Mouse (Mus musculus) kidney, adult 8-10 months (tissue): Measurements from ENCODE around the gene Micu1.

Source experiments
- DNase-seq, 2 experiments: peaks; one replicate each; pipeline ENCODE4 v3.0.0; 2022

Micu1 gene

DNA sequence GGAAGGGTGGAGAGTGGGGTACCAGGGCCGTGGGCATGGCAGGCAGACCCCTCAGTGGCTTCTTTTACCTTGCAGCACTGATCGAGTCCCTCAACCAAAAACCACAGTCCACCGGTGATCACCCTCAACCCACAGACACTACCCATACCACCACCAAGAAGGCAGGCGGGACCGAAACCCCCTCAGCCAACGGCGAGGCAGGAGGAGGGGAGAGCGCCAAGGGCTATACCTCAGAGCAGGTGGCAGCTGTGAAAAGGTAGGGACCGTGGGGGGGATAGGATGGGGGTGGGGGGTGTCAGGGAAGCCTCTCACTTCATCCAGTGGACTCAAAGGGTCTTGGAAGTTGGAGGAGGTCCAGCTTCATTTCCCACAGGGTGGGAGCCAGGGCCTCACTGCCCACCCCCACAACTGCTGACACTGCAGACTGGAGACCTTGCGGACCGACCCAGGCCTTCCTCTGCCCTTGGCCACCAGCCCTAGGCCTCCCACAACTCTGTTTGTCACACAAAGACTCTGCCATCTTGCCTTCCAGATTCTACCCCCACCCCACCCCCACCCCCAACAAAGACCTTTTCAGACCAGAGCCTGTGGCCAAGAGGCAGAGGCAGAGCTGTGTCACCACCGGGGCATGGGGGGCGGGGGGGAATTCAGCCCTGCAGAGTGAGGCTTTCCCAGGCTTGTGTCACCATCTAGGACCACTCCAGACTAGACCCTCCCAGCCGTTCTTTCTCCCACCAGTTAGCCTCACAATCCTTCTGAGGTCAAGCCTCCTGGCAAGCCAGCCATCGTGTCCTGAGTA lies 187.9 kb downstream of the Micu1 start:
- no peak for DNase-seq

DNA sequence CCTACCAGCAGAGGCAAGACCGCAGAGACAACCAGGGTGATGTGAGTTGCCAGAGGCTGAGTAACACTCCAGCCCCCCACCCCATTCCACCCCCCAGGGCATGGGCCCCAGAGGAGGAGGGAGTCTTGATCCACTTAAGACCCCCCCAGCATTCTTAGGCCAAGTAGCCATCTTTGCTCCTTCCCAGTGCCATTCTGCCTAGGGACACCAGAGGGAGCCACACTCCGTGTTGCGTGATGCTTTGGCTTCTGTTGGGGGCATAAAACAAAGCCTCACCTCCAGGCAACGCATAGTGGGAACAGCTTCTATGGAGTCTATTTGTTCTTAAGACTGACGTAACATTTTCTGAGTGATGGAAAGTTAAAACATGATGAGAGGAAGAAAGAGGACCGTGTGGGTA lies 190.7 kb downstream of the Micu1 start:
- DNase-seq, result peak in 1 of 2 experiments; percentile 52

DNA sequence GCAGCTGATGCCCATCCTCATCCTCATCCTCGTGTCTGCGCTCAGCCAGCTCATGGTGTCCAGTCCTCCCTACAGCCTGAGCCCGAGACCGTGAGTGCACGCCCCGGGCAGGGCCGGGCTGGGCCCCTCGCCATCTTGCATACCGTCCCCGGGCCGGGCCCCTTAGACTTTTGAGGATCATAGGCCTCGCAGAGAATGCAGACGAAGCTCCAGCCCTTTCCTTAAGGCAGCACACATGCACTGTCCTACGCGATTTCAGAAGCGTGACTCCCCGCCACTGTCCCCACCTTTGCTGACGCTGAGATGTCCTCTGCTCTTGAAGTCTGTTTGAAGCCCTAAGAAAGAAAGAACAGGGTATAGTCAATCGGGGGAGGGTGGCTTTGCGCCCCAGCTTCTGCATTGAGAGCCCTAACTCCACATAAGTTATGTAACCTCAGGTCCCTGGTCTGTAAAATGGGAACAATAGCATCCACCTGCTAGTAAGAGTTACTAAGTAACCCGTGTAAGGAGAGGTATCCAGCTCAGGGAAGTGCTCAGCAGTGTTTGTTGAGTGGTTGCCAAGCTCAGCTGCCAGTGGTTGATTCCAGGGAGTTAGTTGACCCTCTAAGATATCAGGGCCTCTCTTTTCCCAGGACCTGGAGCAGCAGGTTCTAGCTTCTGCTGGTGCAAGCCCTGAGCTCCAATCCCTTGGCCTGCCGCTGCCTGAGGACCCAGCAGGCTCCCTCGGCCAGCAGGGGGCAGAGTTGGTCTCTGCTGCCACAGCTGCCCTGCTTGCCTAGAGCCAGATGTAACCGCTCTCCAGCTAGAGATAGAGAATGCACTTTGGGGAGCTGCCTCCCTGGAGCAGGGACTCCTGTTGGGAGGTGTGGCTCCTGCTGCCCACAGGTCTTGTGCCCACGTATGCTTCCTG lies 192.2 kb downstream of the Micu1 start:
- DNase-seq, result peak; percentile 64 to 84

DNA sequence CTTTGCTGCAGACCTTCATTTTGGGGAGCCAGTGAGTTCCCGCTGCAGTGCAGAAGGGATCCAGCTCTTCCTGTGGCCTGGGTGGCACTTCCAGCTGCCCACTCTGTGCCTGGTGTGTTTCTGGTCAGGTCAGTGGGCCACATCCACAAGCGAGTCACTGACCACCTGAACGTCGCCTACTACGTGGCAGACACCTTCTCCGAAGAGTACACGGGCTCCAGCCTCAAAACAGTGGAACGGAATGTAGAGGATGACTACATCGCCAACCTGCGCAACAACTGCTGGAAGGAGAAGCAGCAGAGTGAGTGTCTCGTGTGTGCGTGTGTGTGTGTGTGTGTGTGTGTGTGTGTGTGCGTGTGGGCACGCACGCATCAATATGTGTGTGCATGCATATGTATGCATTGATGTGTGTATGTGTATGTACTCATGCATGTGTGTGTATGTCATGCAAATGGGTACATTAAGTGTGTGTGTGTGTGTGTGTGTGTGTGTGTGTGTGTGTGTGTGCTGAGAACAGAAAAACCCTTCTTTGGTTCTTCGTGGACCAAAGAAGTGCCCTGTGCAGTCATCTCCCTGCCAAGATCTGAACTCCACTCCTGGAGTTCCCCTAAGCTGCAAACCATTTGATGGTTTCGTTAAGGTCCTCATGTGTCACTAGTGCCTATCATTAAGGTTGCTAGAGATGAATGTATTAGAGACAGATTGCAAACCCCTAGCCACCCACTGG lies 193.3 kb downstream of the Micu1 start:
- DNase-seq, result no peak

DNA sequence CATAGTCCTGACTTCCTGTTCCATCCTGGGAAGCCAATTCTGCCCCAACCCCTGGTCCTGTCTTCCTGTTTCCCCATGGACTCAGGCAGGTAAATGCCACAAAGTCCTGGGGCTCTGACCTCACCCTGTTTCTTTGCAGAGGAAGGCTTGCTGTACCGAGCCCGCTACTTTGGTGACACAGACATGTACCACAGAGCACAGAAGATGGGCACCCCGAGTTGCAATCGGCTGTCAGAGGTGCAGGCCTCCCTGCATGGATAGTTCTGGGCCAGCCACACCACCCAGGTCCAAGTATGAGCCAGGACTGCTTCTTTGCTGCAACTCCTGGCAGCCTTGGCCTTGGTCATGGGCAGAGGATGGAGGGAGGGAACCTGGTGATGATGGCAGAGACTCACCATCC lies 193.9 kb downstream of the Micu1 start:
- no peak for DNase-seq

DNA sequence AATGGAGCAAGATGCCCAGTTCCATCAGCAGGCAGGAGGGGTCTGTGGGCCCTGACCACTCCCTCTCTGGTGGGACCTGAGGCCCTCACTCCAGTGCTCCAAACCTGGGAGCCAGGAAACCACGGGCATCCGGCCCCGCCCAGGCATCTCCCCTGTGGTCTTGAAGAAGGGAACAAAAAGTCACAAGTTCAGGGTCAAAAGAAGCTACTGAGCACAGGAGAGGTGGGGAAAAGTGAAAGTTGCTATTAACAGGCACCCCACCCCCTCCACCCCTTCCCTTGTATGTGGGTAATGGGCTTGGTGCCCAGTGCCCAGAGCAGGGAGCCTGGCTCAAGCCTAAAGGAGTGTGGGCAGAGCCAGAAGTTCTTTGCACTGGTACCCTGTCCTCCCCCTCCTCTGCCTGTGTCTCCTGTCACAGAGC lies 194.6 kb downstream of the Micu1 start:
- DNase-seq, result no peak

DNA sequence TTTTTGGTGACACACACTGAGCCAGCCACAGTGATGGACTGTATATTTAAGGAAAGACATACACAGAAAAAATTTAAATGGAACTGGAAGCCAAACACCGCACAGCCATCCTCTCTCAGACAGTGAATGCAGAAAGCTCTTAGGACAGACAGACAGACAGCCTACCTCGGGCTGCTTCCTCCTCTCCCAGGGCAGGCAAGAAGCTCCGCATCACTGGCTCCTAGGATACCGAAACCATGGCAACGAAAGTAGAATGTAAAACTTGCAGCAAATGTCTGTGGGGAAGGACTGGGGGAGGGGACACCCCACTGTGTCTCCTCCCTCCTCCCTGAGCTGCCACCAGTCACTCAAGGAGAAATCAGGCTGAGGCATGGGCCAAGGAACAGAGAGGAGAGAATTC lies 195.2 kb downstream of the Micu1 start:
- DNase-seq, result peak in 1 of 2 experiments; percentile 41

DNA sequence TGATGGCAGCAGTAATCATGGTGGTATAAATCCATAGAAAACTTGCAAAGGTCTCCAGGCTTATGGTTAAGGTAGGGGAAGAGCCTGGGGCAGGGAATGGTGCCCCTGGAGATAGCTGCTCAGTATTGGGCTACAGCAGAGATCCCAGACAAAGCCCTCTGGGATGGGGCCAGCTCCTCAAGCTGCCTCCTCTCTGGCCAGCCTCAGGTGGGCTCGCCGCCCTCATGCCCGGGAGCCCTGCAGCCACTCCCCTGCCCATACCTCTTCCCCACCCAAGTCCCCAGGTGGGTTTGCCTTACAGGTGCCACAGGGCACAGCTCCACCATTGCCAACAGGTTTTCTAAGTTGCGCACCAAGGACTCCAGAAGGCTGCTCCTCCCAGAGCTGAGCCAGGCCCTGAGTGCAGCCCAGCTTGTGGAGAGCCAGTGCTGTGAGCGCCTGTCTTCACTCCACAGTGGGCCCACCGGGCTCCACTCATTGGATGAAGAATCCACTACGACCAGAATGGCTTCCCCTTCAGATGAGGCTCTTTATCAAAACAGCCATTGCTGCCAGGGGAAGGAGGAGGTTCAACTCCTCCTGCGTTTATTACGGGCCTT lies 196.0 kb downstream of the Micu1 start:
- DNase-seq, result peak in 1 of 2 experiments; percentile 4

DNA sequence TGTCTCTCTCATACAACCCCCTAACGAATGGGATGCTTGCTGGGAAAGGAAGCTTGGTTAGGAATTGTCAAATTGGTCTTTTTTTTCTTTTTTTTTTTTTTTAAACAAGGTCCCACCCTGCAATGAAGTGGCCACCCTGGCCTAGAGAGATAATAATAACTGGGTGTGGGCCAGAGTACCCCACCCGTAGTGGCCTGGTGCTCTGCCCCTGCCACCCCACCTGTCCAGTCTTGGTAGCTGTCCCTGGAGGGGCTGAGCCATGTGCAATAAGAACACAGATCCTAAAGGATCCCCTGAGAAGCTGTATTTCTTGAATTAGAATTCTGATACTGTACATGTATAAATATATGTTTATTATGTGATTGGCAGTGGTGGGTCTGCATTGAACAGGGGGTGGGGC lies 196.7 kb downstream of the Micu1 start:
- DNase-seq, result peak in 1 of 2 experiments; percentile 11

DNA sequence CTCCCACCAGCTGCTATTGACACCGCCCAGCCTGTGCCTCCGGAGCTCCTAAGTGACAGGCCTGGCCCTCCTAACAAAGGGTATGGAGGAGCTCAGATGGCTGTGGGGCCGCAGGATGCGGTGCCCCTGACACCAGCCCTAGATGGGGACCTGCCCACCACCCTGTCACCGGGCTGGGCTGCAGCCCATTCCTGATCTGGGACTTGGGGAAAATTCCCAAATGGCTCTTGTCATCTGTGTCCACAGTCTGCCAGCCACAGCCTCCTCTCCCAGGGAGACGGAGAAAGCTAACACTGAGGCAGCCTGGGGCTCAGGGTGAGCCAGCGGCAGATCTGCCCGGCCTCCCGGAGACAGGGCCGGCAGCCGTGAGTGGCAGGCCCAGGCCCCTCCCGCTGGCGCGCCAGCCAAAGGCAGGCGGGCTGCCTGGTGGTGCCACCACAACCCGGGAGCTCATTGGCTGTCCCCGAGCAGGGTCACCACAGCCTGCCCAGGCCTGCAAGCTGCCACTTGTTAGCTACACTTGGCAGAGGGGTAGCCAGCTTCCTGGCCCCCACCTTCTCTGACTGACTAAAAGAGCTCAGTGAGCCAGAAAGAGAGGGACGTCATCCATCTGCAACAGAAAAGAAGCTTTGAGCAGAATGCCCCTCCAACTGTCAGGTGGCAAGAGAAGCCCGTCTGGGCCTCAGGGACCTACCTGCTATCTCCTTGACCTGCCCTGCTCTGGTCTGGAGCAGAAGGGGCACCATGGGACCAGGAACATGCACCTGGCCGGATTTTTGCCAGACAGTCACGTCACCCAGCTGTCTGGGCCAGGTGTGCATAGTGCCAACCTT lies 197.3 kb downstream of the Micu1 start:
- peak; percentile 87 to 94 for DNase-seq

DNA sequence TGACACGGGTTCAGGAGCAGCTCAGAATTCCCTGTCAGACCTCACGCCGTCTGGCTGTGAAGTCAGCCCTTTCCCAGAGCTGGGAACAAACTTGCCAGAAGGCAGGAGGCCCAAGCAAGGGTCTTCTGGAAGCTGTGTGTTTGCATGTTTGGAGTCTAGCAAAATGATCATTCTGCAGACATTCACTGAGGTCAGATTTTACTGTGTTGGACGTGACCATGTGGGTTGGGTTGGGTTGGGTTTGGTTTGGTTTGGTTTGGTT lies 197.8 kb downstream of the Micu1 start:
- DNase-seq, result no peak

DNA sequence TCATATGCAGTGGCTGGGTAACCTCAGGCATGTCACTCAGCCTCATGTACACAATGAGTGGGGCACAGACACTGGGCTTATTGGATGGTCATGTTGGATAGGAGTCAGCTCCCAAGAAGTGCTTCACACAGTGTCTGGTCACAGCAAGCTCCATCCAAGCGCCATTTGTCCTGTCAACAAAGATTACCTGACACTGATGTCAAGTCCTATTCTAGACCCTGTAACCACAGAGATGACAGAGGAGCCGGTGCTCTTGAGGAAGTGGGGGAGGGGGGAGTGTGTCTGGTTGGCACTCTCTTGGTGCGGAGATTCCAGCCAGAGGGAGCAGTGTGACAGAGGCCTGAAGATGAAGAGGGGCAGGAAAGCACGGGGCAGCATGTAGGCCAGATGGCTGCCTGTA lies 198.7 kb downstream of the Micu1 start:
- DNase-seq, result no peak

DNA sequence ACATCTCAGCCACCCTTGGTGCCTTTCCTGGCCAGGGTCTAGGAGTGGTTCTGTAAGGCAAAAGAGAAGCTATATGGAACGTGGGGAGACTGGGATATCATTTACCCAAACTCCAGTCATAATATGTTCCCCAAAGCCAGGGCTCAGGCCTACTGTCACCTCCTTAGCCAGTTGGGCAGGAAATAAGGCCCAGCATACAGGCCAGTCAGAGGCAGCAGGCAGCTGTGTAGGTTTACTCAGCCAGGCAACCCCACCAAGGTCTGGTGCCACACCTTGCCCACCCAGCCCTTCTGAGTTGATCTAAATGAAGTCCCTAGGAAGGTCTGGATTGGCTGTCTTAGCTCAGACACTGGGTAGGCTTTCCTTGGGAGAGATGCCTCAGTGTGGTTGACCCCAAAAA lies 199.2 kb downstream of the Micu1 start:
- DNase-seq, result no peak

DNA sequence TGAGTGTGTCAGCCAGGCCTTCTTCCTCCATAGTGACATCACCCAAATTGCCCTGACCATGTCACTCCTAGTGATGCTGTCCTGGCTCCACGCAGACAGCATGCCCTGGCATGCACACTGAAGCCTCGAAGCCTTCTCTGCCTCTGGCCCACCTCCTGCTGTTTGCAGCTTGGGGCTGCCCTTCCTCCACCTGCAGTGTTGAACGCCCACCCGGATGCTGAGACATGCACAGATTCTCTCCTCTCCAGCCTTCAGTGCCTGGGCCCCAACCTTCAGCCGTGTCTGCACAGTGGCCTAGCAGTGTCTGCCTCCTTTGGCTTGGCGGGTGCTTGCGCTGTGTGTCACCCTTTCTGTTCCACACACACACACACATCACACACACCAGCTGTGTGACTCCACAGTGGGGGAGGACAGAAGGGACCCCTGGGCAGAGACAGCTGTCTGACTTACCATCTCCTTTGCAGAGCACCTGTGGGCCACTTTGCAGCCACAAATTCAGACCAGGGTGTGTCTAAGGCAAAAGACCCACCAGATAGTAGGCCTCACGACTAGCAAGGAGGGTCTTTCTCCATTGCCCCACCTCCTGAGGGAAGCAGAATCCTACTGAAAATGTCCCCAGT lies 199.8 kb downstream of the Micu1 start:
- DNase-seq, result no peak

DNA sequence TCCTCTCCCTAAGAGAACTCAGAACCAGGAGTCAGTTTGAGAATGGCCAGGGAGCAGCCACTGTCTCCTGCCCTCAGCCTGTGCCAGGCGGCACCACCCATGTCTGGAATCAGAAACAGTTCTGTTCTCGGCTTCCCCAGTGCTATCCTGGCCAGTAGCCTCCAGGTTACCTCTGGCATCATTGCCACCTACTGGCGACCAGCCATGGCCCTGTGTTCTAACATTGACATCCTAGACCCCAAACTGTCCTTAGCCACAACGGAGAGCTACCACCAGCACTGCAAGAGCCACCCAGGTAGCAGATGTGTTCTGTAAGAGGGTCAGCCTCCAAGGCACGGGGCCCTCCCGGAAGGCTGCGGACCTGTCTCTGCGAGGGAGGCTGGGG lies 200.3 kb downstream of the Micu1 start:
- no peak for DNase-seq

DNA sequence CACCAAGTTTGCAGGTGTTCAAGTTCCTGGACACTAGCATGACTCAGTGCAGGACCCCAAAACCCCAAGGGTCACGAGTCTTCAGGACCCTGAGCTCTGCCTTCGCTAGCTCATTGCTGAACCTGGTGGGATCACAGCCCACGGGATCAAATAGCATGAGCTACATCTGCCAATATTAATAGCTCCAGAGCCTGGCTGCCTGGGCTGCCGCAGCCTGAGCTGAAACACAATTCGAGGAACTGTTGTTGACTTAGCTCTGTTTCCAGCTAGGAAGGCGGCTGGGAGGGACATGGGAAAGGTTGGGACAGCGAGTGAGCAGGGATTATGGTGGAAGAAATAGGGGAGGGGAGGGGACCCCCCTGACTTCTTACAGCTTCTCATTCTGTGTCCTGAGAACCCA lies 200.9 kb downstream of the Micu1 start:
- DNase-seq, result no peak

DNA sequence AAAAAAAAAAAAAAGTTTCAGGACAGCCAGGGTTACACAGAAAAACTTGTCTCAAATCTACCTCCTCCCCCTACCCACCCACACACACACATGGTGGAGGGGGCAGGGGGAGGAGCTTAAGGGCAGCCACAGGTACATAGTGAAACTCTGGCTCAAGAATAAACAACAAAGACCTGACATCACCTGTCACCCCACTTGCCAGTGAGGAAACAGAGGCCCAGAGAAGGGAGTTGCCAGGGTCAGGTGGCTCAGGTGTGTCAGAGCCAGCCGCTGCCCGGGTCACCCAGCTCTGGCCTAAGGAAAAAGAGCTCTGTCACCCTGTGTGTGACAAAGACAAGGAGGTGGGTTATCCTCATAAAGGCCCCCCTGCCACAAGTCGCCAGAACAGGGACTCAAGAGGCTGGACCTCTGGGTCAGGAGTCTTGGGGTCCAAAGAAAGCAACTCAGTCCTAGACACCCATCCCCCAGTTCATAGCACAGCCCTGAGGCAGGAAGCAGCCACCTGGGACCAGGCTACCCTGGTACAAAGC lies 204.9 kb downstream of the Micu1 start:
- no peak for DNase-seq

DNA sequence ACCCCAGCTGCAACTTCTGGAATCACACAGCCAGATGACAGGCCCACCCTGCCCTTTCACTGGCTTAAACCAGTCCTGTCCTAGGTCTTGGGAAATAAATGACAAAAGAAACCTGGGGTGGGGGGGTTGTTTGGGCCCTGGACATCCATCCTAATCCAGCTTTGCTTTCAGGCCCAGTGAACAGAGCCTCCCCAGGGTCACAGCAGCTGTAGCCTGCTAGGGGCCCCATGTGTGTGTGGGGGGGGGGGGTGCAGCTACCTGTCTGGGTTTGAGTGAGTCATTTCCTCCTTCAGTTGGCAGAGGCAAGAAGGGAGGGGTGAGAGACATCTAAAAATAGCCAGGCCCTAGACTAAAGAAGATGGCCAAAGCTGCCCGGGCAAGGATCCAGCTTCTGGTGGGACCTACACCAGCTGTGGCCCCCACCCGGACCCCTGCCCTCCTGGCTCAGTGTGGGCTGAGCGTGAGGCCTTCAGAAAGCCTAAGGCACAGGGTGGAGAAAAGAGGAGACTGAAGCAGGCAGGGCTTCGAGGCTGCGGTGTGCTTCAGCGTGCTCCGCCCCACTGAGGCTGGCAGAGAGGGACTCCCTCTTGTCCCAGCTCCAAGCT lies 205.5 kb downstream of the Micu1 start:
- no peak for DNase-seq

DNA sequence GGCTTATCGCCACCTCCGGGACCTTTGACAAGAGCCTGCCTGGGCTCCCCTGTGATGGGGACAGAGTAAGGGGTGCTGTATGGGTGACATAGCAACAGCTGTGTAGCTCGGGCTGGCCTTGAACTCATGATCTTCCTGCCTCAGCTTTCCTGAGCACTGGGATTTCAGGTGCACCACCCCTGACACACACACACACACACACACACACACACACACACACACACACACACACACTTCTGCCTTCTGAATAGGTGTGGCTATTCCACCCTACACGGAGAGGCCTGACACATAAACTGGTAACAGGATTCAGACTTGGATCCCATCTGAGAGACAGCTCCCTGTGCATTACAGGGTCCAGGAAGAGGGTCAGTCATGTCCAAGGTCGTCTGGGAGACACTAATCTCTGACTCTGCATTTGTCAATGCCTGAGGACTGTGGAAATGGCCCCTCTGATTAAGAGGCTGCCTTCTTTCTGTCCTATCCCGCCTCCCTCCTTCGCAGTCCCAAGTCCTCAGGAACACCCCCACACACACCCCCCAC lies 206.6 kb downstream of the Micu1 start:
- DNase-seq, result no peak

DNA sequence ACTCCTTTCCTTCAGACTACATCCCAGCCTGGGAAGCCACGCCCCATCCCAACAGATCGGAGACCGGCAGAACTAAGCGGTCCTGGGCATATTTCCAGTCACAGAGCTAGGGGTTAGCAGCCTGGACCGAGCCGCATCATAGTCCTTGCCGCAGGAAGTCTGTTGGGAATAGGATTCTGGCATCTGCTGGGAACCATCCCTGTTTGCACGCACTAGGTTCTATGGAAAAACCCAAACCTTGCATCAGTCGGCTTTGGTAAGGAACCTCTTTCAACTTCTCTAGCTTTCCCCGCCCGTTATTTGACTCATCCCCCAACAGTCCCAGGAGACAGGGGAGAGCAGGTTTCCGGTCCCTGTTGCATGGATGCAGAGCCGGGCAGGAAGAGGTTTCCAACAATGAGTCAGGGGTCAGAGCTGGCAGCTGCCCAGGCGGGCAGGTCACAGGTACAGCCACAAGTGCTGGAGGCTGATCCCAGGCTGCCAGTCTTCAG lies 207.1 kb downstream of the Micu1 start:
- DNase-seq, result peak; percentile 62 to 70

DNA sequence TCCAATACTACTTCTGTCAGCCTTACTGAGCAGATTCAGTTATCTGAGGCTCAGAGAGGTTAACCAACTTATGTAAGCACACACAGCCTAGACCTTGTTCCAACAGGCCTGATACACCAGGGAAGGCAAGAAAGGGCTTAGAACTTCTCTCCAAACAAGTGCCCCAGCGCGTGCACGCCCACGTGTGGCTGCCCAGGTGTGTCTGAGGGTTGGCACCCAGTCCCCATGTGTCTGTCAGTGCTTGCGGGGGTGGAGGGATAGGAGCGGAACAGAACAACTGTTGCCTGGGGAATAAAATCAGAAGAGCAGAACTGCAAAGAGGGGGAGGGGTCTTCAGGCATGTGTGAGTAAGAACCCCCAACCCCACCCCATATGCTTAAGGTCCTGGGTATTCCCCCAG lies 208.8 kb downstream of the Micu1 start:
- DNase-seq, result no peak
